Mouse (Mus musculus): ENCODE measurements around the gene Smoc1. TPM values are rescaled to one million over a fixed set of nuclear protein-coding genes. Genes with fewer than 3 reads are reported as not detected.

Gene Smoc1
- polyA plus RNA-seq, 1 experiment, result 4.4 TPM

DNA sequence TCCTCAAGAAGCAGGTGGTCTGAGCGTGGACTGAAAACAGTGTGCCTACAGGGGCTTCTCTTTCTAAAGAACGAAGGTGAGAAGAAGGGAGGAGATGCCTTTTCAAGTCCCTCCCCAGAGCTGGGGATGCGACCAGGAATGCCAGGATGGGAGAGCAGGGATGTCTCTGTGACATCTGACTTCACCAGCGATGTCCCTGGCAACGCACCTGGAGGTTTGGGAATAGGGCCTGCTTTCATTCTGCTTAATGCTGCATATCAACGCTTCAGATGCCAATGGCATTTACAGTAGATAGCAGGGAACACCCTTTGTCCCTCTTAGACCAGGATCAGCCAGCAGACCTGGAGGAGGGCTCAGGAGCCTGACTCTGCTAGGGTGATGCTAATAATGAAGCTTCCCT is 112.9 kb downstream of the Smoc1 start:
- Histone ChIP-seq H3K36me3 (ENCODE audit: control insufficient read depth, insufficient read depth, low read length) (no peaks in the 10 kb centered on the region), H3K27me3 (ENCODE audit: control insufficient read depth, insufficient read depth, low read length) (no peaks in the 10 kb centered on the region), H3K27ac (ENCODE audit: insufficient read depth, low read depth, low read length) (no peak overlapping the region), H3K4me3 (ENCODE audit: low read depth, low read length) (no peak overlapping the region), H3K4me1 (ENCODE audit: control insufficient read depth, insufficient read depth, insufficient read length, low read length) (no peaks in the 10 kb centered on the region)
- TF ChIP-seq POLR2A (IDR thresholded peaks at IDR 0.05; ENCODE audit: low read depth, low read length) (no peak), CTCF (IDR thresholded peaks at IDR 0.05; ENCODE audit: extremely low read depth, insufficient read length, insufficient replicate concordance, low read depth, low read length) (no peak)
- WGBS, result 86% methylated on average over 6 of the region's 6 CpGs

DNA sequence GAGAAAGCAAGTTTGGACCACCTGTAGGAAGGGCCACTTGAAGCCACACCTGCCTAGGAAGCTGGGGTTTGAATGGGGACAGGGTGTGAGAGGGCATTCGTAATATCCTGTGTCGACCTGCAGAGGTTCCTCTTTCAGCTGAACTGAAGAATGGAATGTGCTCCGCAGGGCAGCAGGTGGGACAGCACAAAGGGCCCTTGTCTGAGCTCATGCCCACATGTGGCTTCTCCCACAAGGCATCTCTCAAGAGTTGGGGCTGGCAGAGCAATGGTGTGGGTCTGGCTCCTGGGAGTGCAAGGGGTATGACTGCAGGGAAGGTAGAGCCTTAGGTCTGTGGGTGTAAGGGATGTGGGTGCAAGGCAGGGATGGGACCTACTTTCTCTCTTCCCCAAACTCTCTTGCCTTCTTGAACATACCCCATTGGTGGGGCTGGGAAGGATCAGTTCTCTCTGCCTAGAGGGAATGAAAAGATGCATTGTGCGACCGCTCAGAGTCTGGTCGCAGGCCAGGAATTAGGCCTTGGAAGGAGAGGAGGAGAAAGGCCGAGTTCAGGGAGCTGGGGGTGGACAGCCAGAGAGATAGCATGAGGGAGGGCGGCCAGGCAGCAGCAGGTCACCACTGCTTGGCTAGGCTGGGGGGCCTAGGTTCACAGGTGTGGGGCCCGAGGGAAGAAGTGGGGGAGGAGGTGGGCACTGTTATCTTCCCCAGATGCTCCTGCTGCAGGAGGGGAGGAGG is 114.2 kb downstream of the Smoc1 start:
- Histone ChIP-seq H3K27ac (ENCODE audit: insufficient read depth, low read depth, low read length) (no peak overlapping the region), H3K4me3 (ENCODE audit: low read depth, low read length) (no peak overlapping the region), H3K36me3 (ENCODE audit: control insufficient read depth, insufficient read depth, low read length) (no peaks in the 10 kb centered on the region), H3K27me3 (ENCODE audit: control insufficient read depth, insufficient read depth, low read length) (no peaks in the 10 kb centered on the region), H3K4me1 (ENCODE audit: control insufficient read depth, insufficient read depth, insufficient read length, low read length) (no peaks in the 10 kb centered on the region)
- no peak for TF ChIP-seq POLR2A (IDR thresholded peaks at IDR 0.05; ENCODE audit: low read depth, low read length)
- TF ChIP-seq CTCF (IDR thresholded peaks at IDR 0.05; ENCODE audit: extremely low read depth, insufficient read length, insufficient replicate concordance, low read depth, low read length), result no peak
- WGBS, result 56% methylated on average over 9 of the region's 9 CpGs

DNA sequence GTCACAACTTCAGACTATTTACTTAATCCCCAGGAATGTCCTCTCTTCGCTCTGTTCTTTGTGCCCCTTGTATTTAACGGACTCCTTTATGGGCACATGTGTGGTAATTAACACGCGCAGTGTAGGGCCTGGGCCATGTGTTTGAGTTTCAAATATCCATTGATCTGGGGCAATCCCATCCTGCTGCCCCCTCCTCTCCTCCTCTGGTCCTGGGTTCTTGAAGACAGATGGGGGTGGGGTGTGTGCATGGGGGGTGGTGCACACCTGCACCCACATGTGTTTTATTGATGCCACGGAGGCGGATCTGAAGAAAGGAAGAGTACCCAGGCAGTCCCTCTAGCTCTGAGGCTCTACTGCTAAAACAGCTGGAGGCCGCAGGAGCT is 114.7 kb downstream of the Smoc1 start:
- H3K4me3 ChIP-seq (ENCODE audit: low read depth, low read length), result no peak overlapping the region
- no peaks in the 10 kb centered on the region for H3K4me1 ChIP-seq (ENCODE audit: control insufficient read depth, insufficient read depth, insufficient read length, low read length)
- no peaks in the 10 kb centered on the region for H3K27me3 ChIP-seq (ENCODE audit: control insufficient read depth, insufficient read depth, low read length)
- no peak overlapping the region for H3K27ac ChIP-seq (ENCODE audit: insufficient read depth, low read depth, low read length)
- WGBS, result 28% methylated on average over 7 of the region's 7 CpGs
- no peak for TF ChIP-seq CTCF (IDR thresholded peaks at IDR 0.05; ENCODE audit: extremely low read depth, insufficient read length, insufficient replicate concordance, low read depth, low read length)
- no peak for TF ChIP-seq POLR2A (IDR thresholded peaks at IDR 0.05; ENCODE audit: low read depth, low read length)
- H3K36me3 ChIP-seq (ENCODE audit: control insufficient read depth, insufficient read depth, low read length), result no peaks in the 10 kb centered on the region

- no peak for TF ChIP-seq CTCF (IDR thresholded peaks at IDR 0.05; ENCODE audit: extremely low read depth, insufficient read length, insufficient replicate concordance, low read depth, low read length)
- TF ChIP-seq POLR2A (IDR thresholded peaks at IDR 0.05; ENCODE audit: low read depth, low read length), result no peak
- 81% methylated on average over 3 of the region's 3 CpGs for WGBS
- H3K4me3 ChIP-seq (ENCODE audit: low read depth, low read length), result no peak overlapping the region
- no peak overlapping the region for H3K27ac ChIP-seq (ENCODE audit: insufficient read depth, low read depth, low read length)
- no peaks in the 10 kb centered on the region for H3K27me3 ChIP-seq (ENCODE audit: control insufficient read depth, insufficient read depth, low read length)
- no peaks in the 10 kb centered on the region for H3K36me3 ChIP-seq (ENCODE audit: control insufficient read depth, insufficient read depth, low read length)
- no peaks in the 10 kb centered on the region for H3K4me1 ChIP-seq (ENCODE audit: control insufficient read depth, insufficient read depth, insufficient read length, low read length)
Measured at GRCm38 (mm10) chr12:81142231-81142630, 115.6 kb downstream of the Smoc1 start.

DNA sequence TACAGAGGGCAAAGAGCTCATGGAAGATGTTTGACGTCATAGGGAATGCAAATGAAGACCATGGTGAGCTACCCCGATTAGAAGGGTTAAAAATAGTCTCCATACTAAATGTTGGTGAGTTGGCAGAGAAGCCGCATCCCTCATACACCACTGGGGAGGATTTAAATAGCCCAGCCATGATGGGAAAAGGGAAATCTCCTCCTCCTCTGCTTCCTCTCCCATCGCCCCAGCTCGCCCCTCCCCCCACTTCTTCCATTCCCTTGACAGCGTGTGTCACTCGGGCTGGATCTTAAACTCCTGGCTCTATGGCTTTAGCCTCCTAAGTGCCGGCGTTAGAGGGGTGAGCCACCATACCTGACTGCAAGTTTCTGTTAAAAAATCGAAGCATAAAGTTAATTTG is 117.6 kb downstream of the Smoc1 start:
- no peaks in the 10 kb centered on the region for H3K27me3 ChIP-seq (ENCODE audit: control insufficient read depth, insufficient read depth, low read length)
- WGBS, result 62% methylated on average over 10 of the region's 10 CpGs
- H3K4me3 ChIP-seq (ENCODE audit: low read depth, low read length), result no peak overlapping the region
- H3K36me3 ChIP-seq (ENCODE audit: control insufficient read depth, insufficient read depth, low read length), result no peaks in the 10 kb centered on the region
- TF ChIP-seq POLR2A (IDR thresholded peaks at IDR 0.05; ENCODE audit: low read depth, low read length), result no peak
- no peak for TF ChIP-seq CTCF (IDR thresholded peaks at IDR 0.05; ENCODE audit: extremely low read depth, insufficient read length, insufficient replicate concordance, low read depth, low read length)
- no peak overlapping the region for H3K27ac ChIP-seq (ENCODE audit: insufficient read depth, low read depth, low read length)
- H3K4me1 ChIP-seq (ENCODE audit: control insufficient read depth, insufficient read depth, insufficient read length, low read length), result no peaks in the 10 kb centered on the region

DNA sequence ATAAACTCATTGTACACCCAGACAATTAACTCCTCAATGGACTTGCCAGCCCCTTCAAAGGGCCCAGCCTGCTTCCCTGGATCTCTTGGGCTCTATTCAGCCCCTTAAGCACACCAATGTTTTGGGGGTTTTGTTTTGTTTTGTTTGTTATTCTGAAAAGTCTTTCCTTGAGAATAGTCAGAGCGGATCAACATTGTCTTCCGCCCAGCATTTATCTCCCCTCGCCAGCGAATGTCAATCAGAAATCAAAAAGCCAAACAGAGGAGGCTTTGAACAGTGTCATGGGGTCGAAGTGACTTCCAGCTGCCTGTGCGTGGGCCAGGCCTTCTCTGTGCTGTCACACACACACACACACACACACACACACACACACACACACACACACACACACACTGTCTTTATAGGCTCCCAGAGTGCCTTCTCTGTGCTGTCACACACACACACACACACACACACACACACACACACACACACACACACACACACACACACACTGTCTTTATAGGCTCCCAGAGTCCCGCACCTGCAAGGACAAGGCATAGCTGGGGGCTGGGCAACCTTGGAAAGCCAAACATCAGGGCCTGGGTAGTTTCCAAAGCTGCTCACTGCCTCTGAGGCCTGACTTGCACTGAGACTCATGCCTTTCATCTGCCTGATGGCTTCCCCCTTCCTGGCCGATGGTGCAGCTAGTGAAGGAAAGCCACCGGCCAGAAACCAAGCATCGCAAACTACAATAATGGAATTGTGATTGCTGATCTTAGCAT is 120.0 kb downstream of the Smoc1 start:
- 57% methylated on average over 10 of the region's 10 CpGs for WGBS
- H3K27me3 ChIP-seq (ENCODE audit: control insufficient read depth, insufficient read depth, low read length), result no peaks in the 10 kb centered on the region
- no peaks in the 10 kb centered on the region for H3K36me3 ChIP-seq (ENCODE audit: control insufficient read depth, insufficient read depth, low read length)
- no peak overlapping the region for H3K27ac ChIP-seq (ENCODE audit: insufficient read depth, low read depth, low read length)
- no peaks in the 10 kb centered on the region for H3K4me1 ChIP-seq (ENCODE audit: control insufficient read depth, insufficient read depth, insufficient read length, low read length)
- no peak overlapping the region for H3K4me3 ChIP-seq (ENCODE audit: low read depth, low read length)
- TF ChIP-seq CTCF (IDR thresholded peaks at IDR 0.05; ENCODE audit: extremely low read depth, insufficient read length, insufficient replicate concordance, low read depth, low read length) (no peak), POLR2A (IDR thresholded peaks at IDR 0.05; ENCODE audit: low read depth, low read length) (no peak)

DNA sequence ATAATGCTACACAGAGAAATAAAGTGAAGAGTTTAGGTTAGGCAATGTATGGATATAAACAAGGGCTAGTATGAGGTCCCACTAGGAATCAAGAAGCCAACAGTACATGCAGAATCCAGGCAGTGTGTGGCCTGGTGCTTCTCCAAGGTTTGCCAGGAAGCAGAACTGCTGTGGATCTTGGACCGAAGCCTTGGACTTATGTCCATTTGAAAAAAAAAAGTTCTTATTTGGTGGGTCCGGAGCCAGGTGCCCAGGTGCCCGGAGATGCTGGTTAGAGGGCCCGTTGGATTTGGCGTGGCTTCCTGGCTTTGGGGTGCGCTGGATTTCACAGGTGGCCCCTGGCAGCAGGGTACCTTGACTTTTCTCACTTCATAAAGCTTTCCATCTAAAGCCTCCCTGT is 121.3 kb downstream of the Smoc1 start:
- Histone ChIP-seq H3K4me3 (ENCODE audit: low read depth, low read length) (no peak overlapping the region), H3K27me3 (ENCODE audit: control insufficient read depth, insufficient read depth, low read length) (no peaks in the 10 kb centered on the region), H3K36me3 (ENCODE audit: control insufficient read depth, insufficient read depth, low read length) (no peaks in the 10 kb centered on the region), H3K4me1 (ENCODE audit: control insufficient read depth, insufficient read depth, insufficient read length, low read length) (no peaks in the 10 kb centered on the region), H3K27ac (ENCODE audit: insufficient read depth, low read depth, low read length) (no peak overlapping the region)
- WGBS, result 89% methylated on average over 6 of the region's 6 CpGs
- TF ChIP-seq CTCF (IDR thresholded peaks at IDR 0.05; ENCODE audit: extremely low read depth, insufficient read length, insufficient replicate concordance, low read depth, low read length), result no peak
- TF ChIP-seq POLR2A (IDR thresholded peaks at IDR 0.05; ENCODE audit: low read depth, low read length), result no peak
